Mouse (Mus musculus) olfactory bulb, adult 2 months (tissue): ENCODE data around the gene Slc12a8. TPM values are rescaled to one million over a fixed set of nuclear protein-coding genes. Genes with fewer than 3 reads are reported as not detected.

ENCODE experiments used
- H3K27ac ChIP-seq: fragments of 200-500 bp; 2 replicates; pipeline ENCODE4 v1.5.1; 2012; ENCODE audit warnings: low read depth, low read length; ENCODE audit not compliant: insufficient read depth
- H3K4me1 ChIP-seq: fragments of 200-500 bp; 2 replicates; pipeline ENCODE4 v1.6.1; 2012; ENCODE audit warnings: low read length; ENCODE audit not compliant: control insufficient read depth, insufficient read depth
- H3K4me3 ChIP-seq: fragments of 200-500 bp; 2 replicates; pipeline ENCODE4 v1.5.1; 2012; ENCODE audit warnings: mild to moderate bottlenecking, low read depth, low read length, moderate library complexity; ENCODE audit not compliant: insufficient read depth
- CTCF ChIP-seq: fragments of 200-500 bp; IDR thresholded peaks from 2 replicates; pipeline ENCODE4 v1.5.1; 2012; ENCODE audit warnings: low read depth, mild to moderate bottlenecking, low read length, moderate library complexity; ENCODE audit not compliant: insufficient read depth
- POLR2A ChIP-seq: fragments of 200-500 bp; IDR thresholded peaks from 2 replicates; pipeline ENCODE4 v1.6.1; 2012; ENCODE audit warnings: mild to moderate bottlenecking, low read depth, low read length, moderate library complexity; ENCODE audit not compliant: insufficient read depth
- WGBS: fragments of 180-500 bp; shearing (Covaris S2); methylation state at CpG from one replicate; pipeline ENCODE4 v1.1.7; 2018; 5-methylcytosine and 5-hydroxymethylcytosine counted together
- polyA plus RNA-seq: library from polyadenylated mRNA; stranded (reverse); fragments of >200 nt; gene quantifications from 2 replicates; pipeline ENCODE4 v1.2.4, GENCODE M21; 2012; ENCODE audit warnings: low replicate concordance; ENCODE audit not compliant: missing spikeins, insufficient read depth, insufficient read length

Gene Slc12a8
- polyA plus RNA-seq, 1 experiment: not detected

DNA sequence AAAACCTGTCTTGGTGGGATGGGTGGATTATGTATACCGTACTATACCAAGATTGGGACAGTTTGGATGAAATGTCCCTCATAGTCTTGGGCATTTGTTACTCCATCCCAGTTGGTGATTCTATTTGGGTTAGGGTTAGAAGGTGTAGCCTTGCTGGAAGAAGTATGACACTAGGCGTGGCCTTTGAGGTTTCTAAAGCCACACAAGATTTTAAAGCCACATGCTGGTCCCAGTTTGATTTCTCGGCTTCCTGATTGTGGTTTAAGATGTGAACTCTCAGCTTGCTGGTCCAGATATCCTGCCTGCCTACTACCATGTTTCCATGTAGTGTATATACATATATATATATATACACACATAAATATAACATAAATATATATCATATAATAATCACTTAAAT, 140.1 kb downstream of the Slc12a8 start:
- Histone ChIP-seq H3K4me1 (no peaks in the 10 kb centered on the region), H3K4me3 (no peak overlapping the region), H3K27ac (no peak overlapping the region)
- TF ChIP-seq POLR2A: no peak
- TF ChIP-seq CTCF: no peak
- WGBS: over 99% methylated on average over 3 of the region's 3 CpGs

DNA sequence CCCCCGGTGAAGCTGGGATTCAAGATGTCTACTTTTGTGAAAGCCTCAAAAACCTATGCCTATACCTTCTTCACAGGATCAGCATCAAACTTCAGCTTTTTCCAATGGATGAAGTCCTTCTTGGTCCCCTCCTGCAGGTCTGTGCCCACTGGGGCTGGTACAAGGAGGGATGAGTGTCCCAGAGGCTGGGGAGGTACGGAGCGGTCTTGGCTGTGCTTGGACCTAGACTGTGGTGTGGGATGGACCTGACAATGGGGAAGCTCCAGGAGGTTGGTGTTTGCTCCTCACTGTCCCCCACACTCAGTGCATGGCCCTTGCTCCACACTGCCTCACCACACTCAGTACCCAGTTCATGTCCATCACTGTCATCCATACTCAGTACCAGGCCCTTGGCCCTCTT, 141.0 kb downstream of the Slc12a8 start:
- Histone ChIP-seq H3K27ac (no peak overlapping the region), H3K4me1 (no peaks in the 10 kb centered on the region), H3K4me3 (no peak overlapping the region)
- no peak for TF ChIP-seq CTCF
- no peak for TF ChIP-seq POLR2A
- WGBS: 95% methylated on average over 3 of the region's 3 CpGs

GRCm38 (mm10) chr16:33659521-33659920, 142.4 kb downstream of the Slc12a8 start:
- 92% methylated on average over 5 of the region's 5 CpGs for WGBS
- Histone ChIP-seq H3K27ac (no peak overlapping the region), H3K4me3 (no peak overlapping the region), H3K4me1 (no peaks in the 10 kb centered on the region)
- TF ChIP-seq CTCF: no peak
- no peak for TF ChIP-seq POLR2A

- 85% methylated on average over 5 of the region's 5 CpGs for whole genome bisulfite sequencing
These were observed 143.0 kb downstream of the Slc12a8 start for GRCm38 (mm10) chr16:33660125-33660524.

GRCm38 (mm10) chr16:33662841-33663240, 145.7 kb downstream of the Slc12a8 start:
- Histone ChIP-seq H3K4me3 (no peak overlapping the region), H3K27ac (no peak overlapping the region), H3K4me1 (no peaks in the 10 kb centered on the region)
- TF ChIP-seq CTCF (no peak), POLR2A (no peak)
- WGBS: 92% methylated on average over 10 of the region's 10 CpGs

More at GRCm38 (mm10) chr16:33660125-33660524, 143.0 kb downstream of the Slc12a8 start:
- Histone ChIP-seq H3K27ac (no peak overlapping the region), H3K4me1 (no peaks in the 10 kb centered on the region), H3K4me3 (no peak overlapping the region)
- no peak for TF ChIP-seq POLR2A
- no peak for TF ChIP-seq CTCF

- Histone ChIP-seq H3K27ac (no peak overlapping the region), H3K4me3 (no peak overlapping the region), H3K4me1 (peaks cover 5% of the 10 kb centered on the region; the same call in 1 of the 2 replicates)
- no peak for TF ChIP-seq POLR2A
- no peak for TF ChIP-seq CTCF
- 91% methylated on average over 6 of the region's 6 CpGs for WGBS
These were observed 149.1 kb downstream of the Slc12a8 start for GRCm38 (mm10) chr16:33666226-33666625.

GRCm38 (mm10) chr16:33666985-33667538, 149.9 kb downstream of the Slc12a8 start:
- Histone ChIP-seq H3K4me1 (peaks cover 5% of the 10 kb centered on the region; the same call in 1 of the 2 replicates), H3K27ac (no peak overlapping the region), H3K4me3 (no peak overlapping the region)
- 92% methylated on average over 4 of the region's 4 CpGs for WGBS
- TF ChIP-seq CTCF (no peak), POLR2A (no peak)

- Histone ChIP-seq H3K4me3 (no peak overlapping the region), H3K4me1 (peaks cover 5% of the 10 kb centered on the region; the same call in 1 of the 2 replicates), H3K27ac (no peak overlapping the region)
- WGBS: 93% methylated on average over 2 of the region's 2 CpGs
- TF ChIP-seq POLR2A (no peak), CTCF (no peak)
These were observed 151.3 kb downstream of the Slc12a8 start for GRCm38 (mm10) chr16:33668448-33668847.

DNA sequence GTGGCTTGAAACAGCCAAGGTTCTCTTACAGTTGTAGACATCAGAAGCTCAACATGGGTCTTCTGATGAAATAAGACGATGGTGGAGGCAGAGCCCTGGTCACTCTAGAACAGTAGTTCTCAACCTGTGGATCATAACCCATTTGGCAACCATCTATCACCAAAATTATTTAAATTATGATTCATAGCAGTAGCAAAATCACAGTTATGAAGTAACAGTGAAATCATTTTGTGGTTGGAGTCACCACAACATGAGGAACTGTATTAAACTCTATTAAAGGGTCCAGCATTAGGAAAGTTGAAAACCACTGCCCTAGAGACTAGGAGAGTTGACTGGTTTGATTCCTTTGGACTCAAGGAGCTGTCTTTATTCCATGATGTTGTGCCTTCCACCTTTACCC, 151.9 kb downstream of the Slc12a8 start:
- WGBS: 91% methylated on average over 1 of the region's 1 CpGs
- Histone ChIP-seq H3K27ac (no peak overlapping the region), H3K4me1 (peaks cover 5% of the 10 kb centered on the region; the same call in 1 of the 2 replicates), H3K4me3 (no peak overlapping the region)
- no peak for TF ChIP-seq POLR2A
